Mouse (Mus musculus) cortical plate, adult 2 months (tissue): ENCODE data around the gene Ptcra.

Experiments used
- CTCF ChIP-seq: fragments of 200-500 bp; IDR thresholded peaks from 2 replicates; pipeline ENCODE4 v1.5.1; 2011; ENCODE audit warnings: mild to moderate bottlenecking, control low read depth, low read length; ENCODE audit not compliant: insufficient read depth; ENCODE audit errors: extremely low read depth
- POLR2A ChIP-seq: fragments of 200-500 bp; IDR thresholded peaks from 2 replicates; pipeline ENCODE4 v1.6.1; 2011; ENCODE audit warnings: mild to moderate bottlenecking, low read length, control low read depth; ENCODE audit not compliant: insufficient read depth; ENCODE audit errors: extremely low read depth

DNA sequence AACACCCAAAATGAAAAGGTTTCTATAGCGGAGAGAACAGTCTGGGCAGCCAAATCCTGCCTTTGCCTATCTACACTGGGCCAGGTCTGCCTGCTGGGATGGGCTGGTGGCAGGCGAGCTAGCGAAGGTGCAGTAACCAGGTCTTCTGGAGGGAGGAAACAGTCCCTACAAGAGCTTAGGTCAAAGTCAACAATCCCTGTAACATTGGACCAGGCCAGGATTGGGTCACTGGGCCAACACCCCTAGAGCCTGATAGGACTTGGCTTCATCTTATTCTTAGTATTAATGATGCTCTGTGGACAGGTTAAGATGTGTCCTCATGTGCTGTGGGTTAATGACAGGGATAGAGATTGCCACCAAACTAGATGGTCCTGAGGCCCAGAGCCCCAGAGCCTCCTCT lies 29.5 kb downstream of the Ptcra start:
- TF ChIP-seq CTCF (no peak), POLR2A (no peak)
